Mouse (Mus musculus) intestine, postnatal 0 days (tissue): Measurements from ENCODE around the gene St3gal3. TPM values are rescaled to one million over a fixed set of nuclear protein-coding genes. Genes with fewer than 3 reads are reported as not detected.

Experiments
- ATAC-seq: fragments of 200-750 bp; cut with Nextera tagmentation; 2 replicates; pipeline ENCODE4 v1.8.0; 2017; ENCODE audit warnings: mild to moderate bottlenecking, moderate TSS enrichment, moderate library complexity
- H3K27ac ChIP-seq: fragments of 300-500 bp; sonication (generic); 2 replicates; pipeline ENCODE4 v1.5.1; 2014; ENCODE audit warnings: mild to moderate bottlenecking, low read depth, low read length, moderate library complexity
- H3K27me3 ChIP-seq: fragments of 300-500 bp; sonication (generic); replicated peaks from 2 replicates; pipeline ENCODE4 v1.6.1; 2014; ENCODE audit warnings: low read length, mixed read lengths; ENCODE audit not compliant: control insufficient read depth, insufficient read depth
- H3K36me3 ChIP-seq: fragments of 300-500 bp; sonication (generic); 2 replicates; pipeline ENCODE4 v1.6.1; 2014; ENCODE audit warnings: mild to moderate bottlenecking, moderate library complexity; ENCODE audit not compliant: control insufficient read depth, insufficient read depth
- H3K4me1 ChIP-seq: fragments of 300-500 bp; sonication (generic); replicated peaks from 2 replicates; pipeline ENCODE4 v1.6.1; 2014; ENCODE audit warnings: antibody characterized with exemption, low read length, mixed read lengths; ENCODE audit not compliant: control insufficient read depth, insufficient read depth
- H3K4me2 ChIP-seq: fragments of 300-500 bp; sonication (generic); replicated peaks from 2 replicates; pipeline ENCODE4 v1.6.1; 2014; ENCODE audit warnings: low read depth, mild to moderate bottlenecking, moderate library complexity
- H3K4me3 ChIP-seq: fragments of 300-500 bp; sonication (generic); 2 replicates; pipeline ENCODE4 v1.5.1; 2014; ENCODE audit warnings: low read depth, low read length
- H3K9ac ChIP-seq: fragments of 300-500 bp; sonication (generic); 2 replicates; pipeline ENCODE4 v1.6.1; 2014; ENCODE audit warnings: mild to moderate bottlenecking, low read depth, low read length
- H3K9me3 ChIP-seq: fragments of 300-500 bp; sonication (generic); 2 replicates; pipeline ENCODE4 v1.6.1; 2016; ENCODE audit warnings: mixed run types; ENCODE audit not compliant: control insufficient read depth
- CTCF ChIP-seq: sonication (generic); IDR thresholded peaks from 2 replicates; pipeline ENCODE4 v1.5.1; 2016; ENCODE audit warnings: low read depth, mild to moderate bottlenecking, control low read depth, antibody characterized with exemption, moderate library complexity
- WGBS: fragments of 180-500 bp; shearing (Covaris S2); extraction: QIAGEN DNeasy Blood & Tissue Kit; methylation state at CpG from one replicate; pipeline ENCODE4 v1.1.7; 2014; 5-methylcytosine and 5-hydroxymethylcytosine counted together
- polyA plus RNA-seq: library from polyadenylated mRNA; unstranded; fragments of >200 nt; fragmentation: Nextera tagmentation; extraction: Ambion mirVana; gene quantifications from 2 replicates; pipeline ENCODE4 v1.2.1, GENCODE M21; 2015

Gene St3gal3
- polyA plus RNA-seq, 1 experiment from 2014 or later: 15.6 TPM

GRCm38 (mm10) chr4:118078576-118078975 lies 56.1 kb downstream of the St3gal3 start:
- WGBS: 94% methylated on average over 9 of the region's 9 CpGs
- H3K9me3 ChIP-seq: no peaks in the 10 kb centered on the region

GRCm38 (mm10) chr4:118077293-118077752 lies 57.4 kb downstream of the St3gal3 start:
- H3K27me3 ChIP-seq: no peaks in the 10 kb centered on the region
- H3K4me2 ChIP-seq: no peak overlapping the region
- TF ChIP-seq CTCF: no peak
- H3K9me3 ChIP-seq: no peaks in the 10 kb centered on the region
- ATAC-seq: no peak
- no peaks in the 10 kb centered on the region for H3K4me1 ChIP-seq
- 0 out of 2 replicates have a peak, but pooled peaks cover 4% of the 10 kb centered on the region for H3K36me3 ChIP-seq
- no peak overlapping the region for H3K4me3 ChIP-seq
- WGBS: 65% methylated on average over 12 of the region's 12 CpGs
- no peak overlapping the region for H3K27ac ChIP-seq
- H3K9ac ChIP-seq: no peak overlapping the region

More at GRCm38 (mm10) chr4:118078576-118078975, 56.1 kb downstream of the St3gal3 start:
- Histone ChIP-seq H3K9ac (no peak overlapping the region), H3K4me3 (no peak overlapping the region), H3K4me2 (no peak overlapping the region), H3K27me3 (no peaks in the 10 kb centered on the region), H3K27ac (no peak overlapping the region), H3K36me3 (0 out of 2 replicates have a peak, but pooled peaks cover 4% of the 10 kb centered on the region), H3K4me1 (no peaks in the 10 kb centered on the region)
- no peak for TF ChIP-seq CTCF
- no peak for ATAC-seq

- ATAC-seq: no peak
- TF ChIP-seq CTCF: no peak
- Histone ChIP-seq H3K4me2 (no peak overlapping the region), H3K27me3 (no peaks in the 10 kb centered on the region), H3K36me3 (0 out of 2 replicates have a peak, but pooled peaks cover 4% of the 10 kb centered on the region), H3K9me3 (no peaks in the 10 kb centered on the region), H3K4me1 (no peaks in the 10 kb centered on the region), H3K9ac (no peak overlapping the region), H3K4me3 (no peak overlapping the region), H3K27ac (no peak overlapping the region)
- WGBS: 84% methylated on average over 1 of the region's 1 CpGs
Observed at GRCm38 (mm10) chr4:118076648-118077047, 58.1 kb downstream of the St3gal3 start.

GRCm38 (mm10) chr4:118075343-118075742 lies 59.4 kb downstream of the St3gal3 start:
- Histone ChIP-seq H3K27me3 (no peaks in the 10 kb centered on the region), H3K9ac (no peak overlapping the region), H3K4me1 (no peaks in the 10 kb centered on the region), H3K36me3 (0 out of 2 replicates have a peak, but pooled peaks cover 4% of the 10 kb centered on the region), H3K4me2 (no peak overlapping the region), H3K4me3 (no peak overlapping the region), H3K9me3 (no peaks in the 10 kb centered on the region), H3K27ac (no peak overlapping the region)
- 89% methylated on average over 9 of the region's 9 CpGs for WGBS
- no peak for TF ChIP-seq CTCF
- no peak for ATAC-seq

GRCm38 (mm10) chr4:118074236-118074635 lies 60.5 kb downstream of the St3gal3 start:
- WGBS: 86% methylated on average over 4 of the region's 4 CpGs
- no peaks in the 10 kb centered on the region for H3K9me3 ChIP-seq
- no peak overlapping the region for H3K4me2 ChIP-seq
- peak; percentile 57 for TF ChIP-seq CTCF
- H3K27ac ChIP-seq: no peak overlapping the region
- H3K4me3 ChIP-seq: no peak overlapping the region
- no peaks in the 10 kb centered on the region for H3K4me1 ChIP-seq
- no peaks in the 10 kb centered on the region for H3K27me3 ChIP-seq
- 0 out of 2 replicates have a peak, but pooled peaks cover 4% of the 10 kb centered on the region for H3K36me3 ChIP-seq
- ATAC-seq: no peak
- H3K9ac ChIP-seq: no peak overlapping the region

GRCm38 (mm10) chr4:118073128-118073527 lies 61.6 kb downstream of the St3gal3 start:
- Histone ChIP-seq H3K9me3 (no peaks in the 10 kb centered on the region), H3K4me2 (no peak overlapping the region), H3K27ac (no peak overlapping the region), H3K9ac (no peak overlapping the region), H3K4me1 (no peaks in the 10 kb centered on the region), H3K36me3 (0 out of 2 replicates have a peak, but pooled peaks cover 4% of the 10 kb centered on the region), H3K4me3 (no peak overlapping the region), H3K27me3 (no peaks in the 10 kb centered on the region)
- 68% methylated on average over 6 of the region's 6 CpGs for WGBS
- ATAC-seq: no peak
- no peak for TF ChIP-seq CTCF

- H3K36me3 ChIP-seq: 0 out of 2 replicates have a peak, but pooled peaks cover 4% of the 10 kb centered on the region
- no peak overlapping the region for H3K9ac ChIP-seq
- H3K27me3 ChIP-seq: no peaks in the 10 kb centered on the region
- H3K9me3 ChIP-seq: no peaks in the 10 kb centered on the region
- no peak overlapping the region for H3K4me3 ChIP-seq
- TF ChIP-seq CTCF: no peak
- WGBS: 77% methylated on average over 7 of the region's 7 CpGs
- no peaks in the 10 kb centered on the region for H3K4me1 ChIP-seq
- no peak for ATAC-seq
- no peak overlapping the region for H3K4me2 ChIP-seq
- no peak overlapping the region for H3K27ac ChIP-seq
Observed at GRCm38 (mm10) chr4:118071891-118072290, 62.8 kb downstream of the St3gal3 start.
